Comparison of ENCODE assay signal across 13 mouse cellular contexts in genomic region chr10:8960964-8961675, GRCm38 (mm10).
DNase-seq lines count a peak whose midpoint lies in the region; ATAC-seq lines count a peak whose summit lies in the region.
"Had no signal": no experiment of that assay in that cellular context is flagged by ENCODE, and none has a peak within 500 bp of the region (broad histone marks: within the 10 kb centered on the region; RNA-seq: fewer than 3 reads in every experiment).

No protein-coding gene starts in this region.

- H3K4me2 ChIP-seq in heart, embryonic 11.5 days, result no peak overlapping the region
- H3K4me2 ChIP-seq in neural tube, embryonic 13.5 days, result no peak overlapping the region
- H3K4me2 ChIP-seq in limb, embryonic 11.5 days (ENCODE audit: low read depth, severe bottlenecking), result no peak overlapping the region
- H3K4me2 ChIP-seq: embryonic facial prominence, embryonic 13.5 days had no signal

- no peaks in the 10 kb centered on the region for H3K27me3 ChIP-seq in heart, embryonic 11.5 days (ENCODE audit: control insufficient read depth, insufficient read depth, low read length)
- H3K27me3 ChIP-seq in neural tube, embryonic 13.5 days, result no peaks in the 10 kb centered on the region
- H3K27me3 ChIP-seq in limb, embryonic 11.5 days (ENCODE audit: control insufficient read depth, insufficient read depth, low read length), result no peaks in the 10 kb centered on the region
- H3K27me3 ChIP-seq: embryonic facial prominence, embryonic 13.5 days had no signal

- DNase-seq in heart, adult 11 months, result peak; percentile 31
- DNase-seq in neural tube, embryonic 10.5 days (ENCODE audit: extremely low spot score, low spot score), result no peak
- DNase-seq in limb, embryonic 11.5 days (ENCODE audit: low spot score), result peak; percentile 45
- no peak for DNase-seq in thymus, postnatal 25 days
- DNase-seq in spleen, postnatal 14 days (ENCODE audit: low spot score in 2 of 2), result no peak
- DNase-seq: cerebellum, adult 8-10 months; gastrocnemius, adult 2 months; kidney, postnatal 10 days; lung, adult 2 months had no signal

- H3K27ac ChIP-seq in heart, embryonic 11.5 days (ENCODE audit: low read depth, low read length), result no peak overlapping the region
- peak overlapping the region; percentile 42; the same call in 1 of the 2 replicates for H3K27ac ChIP-seq in neural tube, embryonic 13.5 days (replicated peaks)
- H3K27ac ChIP-seq in limb, embryonic 11.5 days (replicated peaks; ENCODE audit: low read depth, low read length), result no peak overlapping the region
- H3K27ac ChIP-seq: embryonic facial prominence, embryonic 13.5 days; gastrocnemius, adult 2 months had no signal

- H3K9me3 ChIP-seq in heart, embryonic 11.5 days (replicated peaks; ENCODE audit: control insufficient read depth, low read length), result no peaks in the 10 kb centered on the region
- H3K9me3 ChIP-seq in neural tube, embryonic 13.5 days, result no peaks in the 10 kb centered on the region
- H3K9me3 ChIP-seq in limb, embryonic 11.5 days (ENCODE audit: control insufficient read depth, low read length), result no peaks in the 10 kb centered on the region
- H3K9me3 ChIP-seq: embryonic facial prominence, embryonic 13.5 days had no signal

- H3K36me3 ChIP-seq in heart, embryonic 11.5 days (ENCODE audit: control insufficient read depth, insufficient read depth, low read length), result no peaks in the 10 kb centered on the region
- no peaks in the 10 kb centered on the region for H3K36me3 ChIP-seq in neural tube, embryonic 13.5 days
- no peaks in the 10 kb centered on the region for H3K36me3 ChIP-seq in limb, embryonic 11.5 days (ENCODE audit: control insufficient read depth, insufficient read depth, low read length)
- H3K36me3 ChIP-seq: embryonic facial prominence, embryonic 13.5 days had no signal

- no peak overlapping the region for H3K4me3 ChIP-seq in heart, embryonic 11.5 days (ENCODE audit: low read depth, low read length)
- no peak overlapping the region for H3K4me3 ChIP-seq in neural tube, embryonic 13.5 days
- H3K4me3 ChIP-seq in limb, embryonic 11.5 days (ENCODE audit: low read depth, low read length), result no peak overlapping the region
- H3K4me3 ChIP-seq: embryonic facial prominence, embryonic 13.5 days; gastrocnemius, adult 2 months had no signal

- WGBS in heart, embryonic 11.5 days (ENCODE audit: insufficient replicate concordance), result 56% methylated on average over 10 of the region's 10 CpGs
- WGBS in neural tube, embryonic 13.5 days, result 56% methylated on average over 10 of the region's 10 CpGs
- 34% methylated on average over 10 of the region's 10 CpGs for WGBS in limb, embryonic 11.5 days

- no peaks in the 10 kb centered on the region for H3K4me1 ChIP-seq in heart, embryonic 11.5 days (ENCODE audit: control insufficient read depth, insufficient read depth, low read length)
- H3K4me1 ChIP-seq in neural tube, embryonic 13.5 days (replicated peaks), result peaks cover 11% of the 10 kb centered on the region; the same call in 1 of the 2 replicates
- peaks cover 3% of the 10 kb centered on the region; the same call in 1 of the 2 replicates for H3K4me1 ChIP-seq in limb, embryonic 11.5 days (ENCODE audit: control insufficient read depth, insufficient read depth, low read length)

- no peak for ATAC-seq in heart, embryonic 11.5 days (replicated peaks; ENCODE audit: insufficient number of reproducible peaks, low FRiP score, low TSS enrichment)
- ATAC-seq in neural tube, embryonic 13.5 days (ENCODE audit: low read depth), result no peak
- ATAC-seq in limb, embryonic 11.5 days (ENCODE audit: insufficient number of reproducible peaks, low FRiP score, low TSS enrichment, low read depth), result no peak
- ATAC-seq: activated CD4-positive, CD25-positive, alpha-beta regulatory T cell, adult 4 months had no signal

- H3K9ac ChIP-seq in heart, embryonic 11.5 days (ENCODE audit: low read depth, low read length), result no peak overlapping the region
- no peak overlapping the region for H3K9ac ChIP-seq in neural tube, embryonic 13.5 days
- H3K9ac ChIP-seq in limb, embryonic 11.5 days (ENCODE audit: low read length), result no peak overlapping the region
- H3K9ac ChIP-seq: embryonic facial prominence, embryonic 13.5 days had no signal

Comparison
In these comparisons a context has a peak if more than half of its experiments do, and no peak if none do; other contexts are left out.
1. DNase-seq: peak in heart, adult 11 months (single experiment) and limb, embryonic 11.5 days (single experiment); none in neural tube, embryonic 10.5 days (single experiment), thymus, postnatal 25 days (single experiment) and spleen, postnatal 14 days (0 of 2).